Mouse (Mus musculus) embryonic facial prominence, embryonic 10.5 days (tissue): ENCODE results near the gene Ipmk. TPM values are rescaled to one million over a fixed set of nuclear protein-coding genes. Genes with fewer than 3 reads are reported as not detected.
"Not testable (repeated sequence)": the region's sequence is repeated elsewhere in the genome, so short reads cannot be mapped to it uniquely, and the experiment has no call there.

Source experiments
- DNase-seq: peaks from one replicate; pipeline ENCODE4 v3.0.0-alpha.2; 2017; ENCODE audit warnings: low spot score
- H3K27ac ChIP-seq: fragments of 300-500 bp; sonication (generic); replicated peaks from 2 replicates; pipeline ENCODE4 v1.5.1; 2016; ENCODE audit warnings: mild to moderate bottlenecking
- H3K27me3 ChIP-seq: fragments of 300-500 bp; sonication (generic); replicated peaks from 2 replicates; pipeline ENCODE4 v1.6.1; 2016; ENCODE audit warnings: low read depth, mild to moderate bottlenecking; ENCODE audit not compliant: poor library complexity, severe bottlenecking
- H3K36me3 ChIP-seq: fragments of 300-500 bp; sonication (generic); replicated peaks from 2 replicates; pipeline ENCODE4 v1.6.1; 2016; ENCODE audit warnings: mild to moderate bottlenecking, moderate library complexity
- H3K4me1 ChIP-seq: fragments of 300-500 bp; sonication (generic); 2 replicates; pipeline ENCODE4 v1.6.1; 2016
- H3K4me3 ChIP-seq: fragments of 300-500 bp; sonication (generic); 2 replicates; pipeline ENCODE4 v1.5.1; 2016; ENCODE audit warnings: mild to moderate bottlenecking, moderate library complexity
- H3K9me3 ChIP-seq: fragments of 300-500 bp; sonication (generic); 2 replicates; pipeline ENCODE4 v1.6.1; 2016; ENCODE audit warnings: mild to moderate bottlenecking
- WGBS: fragments of 180-500 bp; shearing (Covaris S2); methylation state at CpG from one replicate; pipeline ENCODE4 v1.1.7; 2016; 5-methylcytosine and 5-hydroxymethylcytosine counted together
- polyA plus RNA-seq: library from polyadenylated mRNA; unstranded; fragments of >200 nt; fragmentation: Nextera tagmentation; extraction: Ambion mirVana; gene quantifications from 2 replicates; pipeline ENCODE4 v1.2.1, GENCODE M21; 2016

Ipmk gene
- polyA plus RNA-seq, 1 experiment from 2014 or later: 16.9 TPM

DNA sequence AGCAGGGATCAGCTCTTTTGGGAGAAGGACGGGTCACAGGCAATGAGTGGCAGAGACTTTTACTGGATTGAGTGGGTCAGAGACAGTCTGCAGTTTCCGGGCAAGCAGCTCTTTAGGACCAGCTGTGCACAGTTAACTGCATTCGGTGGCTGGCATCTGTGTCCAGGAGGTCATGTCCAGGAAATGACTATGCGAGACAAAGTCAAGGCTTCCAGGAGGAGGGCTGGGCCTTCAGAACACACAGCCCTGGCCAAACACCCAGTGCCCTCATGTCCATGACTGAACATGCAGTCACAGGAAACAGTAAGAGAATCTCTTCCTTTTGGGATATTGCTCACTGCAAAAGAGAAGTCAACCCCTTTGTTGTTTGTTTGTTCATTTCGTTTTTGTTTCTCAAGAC is 62.4 kb downstream of the Ipmk start:
- WGBS: 76% methylated on average over 5 of the region's 5 CpGs
- no peak overlapping the region for H3K4me3 ChIP-seq
- DNase-seq: no peak
- H3K9me3 ChIP-seq: no peaks in the 10 kb centered on the region
- H3K4me1 ChIP-seq: no peaks in the 10 kb centered on the region
- H3K27ac ChIP-seq: no peak overlapping the region
- H3K27me3 ChIP-seq: no peaks in the 10 kb centered on the region
- no peaks in the 10 kb centered on the region for H3K36me3 ChIP-seq

DNA sequence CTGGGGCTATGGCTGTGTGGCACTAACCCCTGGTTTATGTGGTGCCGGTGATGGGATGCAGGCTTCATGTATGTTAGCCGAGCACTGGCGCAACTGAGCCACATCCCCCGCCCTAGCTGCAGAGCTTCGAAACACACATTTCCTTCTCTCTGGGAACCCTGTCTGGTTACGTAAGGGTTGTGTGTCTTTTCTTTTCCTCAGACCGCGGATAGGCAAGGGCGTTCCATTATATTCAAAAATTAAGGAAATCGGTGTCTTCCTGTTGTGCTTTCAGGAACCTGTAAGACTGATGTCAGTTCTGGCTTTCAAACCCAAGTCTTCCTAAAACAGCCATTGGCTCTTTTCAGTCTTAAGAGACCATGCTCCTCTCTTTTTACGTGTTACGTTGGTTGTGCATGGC is 65.8 kb downstream of the Ipmk start:
- DNase-seq: no peak
- Histone ChIP-seq H3K4me3 (no peak overlapping the region), H3K36me3 (no peaks in the 10 kb centered on the region), H3K27me3 (no peaks in the 10 kb centered on the region), H3K4me1 (no peaks in the 10 kb centered on the region), H3K9me3 (no peaks in the 10 kb centered on the region), H3K27ac (no peak overlapping the region)
- WGBS: 88% methylated on average over 12 of the region's 12 CpGs

DNA sequence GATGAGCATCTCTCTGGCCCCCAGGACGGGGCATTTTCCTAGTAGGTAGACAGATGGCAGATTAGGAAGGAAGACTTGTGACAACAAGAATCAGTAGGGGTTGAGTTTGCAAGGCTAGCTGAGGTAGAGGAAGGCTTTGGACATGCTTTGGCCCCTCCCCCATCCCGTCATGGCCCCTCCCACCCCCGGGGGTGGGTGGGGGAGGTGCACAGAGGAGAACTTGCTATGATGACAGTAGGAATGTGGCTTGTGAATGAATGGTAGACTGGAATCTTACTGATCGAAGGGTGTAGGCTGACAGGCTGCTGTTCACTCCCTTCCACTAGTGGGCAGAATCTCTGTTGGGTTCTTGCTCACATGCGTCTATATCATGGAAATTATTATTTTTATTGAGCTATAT is 74.0 kb downstream of the Ipmk start:
- Histone ChIP-seq H3K9me3 (no peaks in the 10 kb centered on the region), H3K4me1 (no peaks in the 10 kb centered on the region), H3K27ac (no peak overlapping the region), H3K4me3 (no peak overlapping the region), H3K36me3 (no peaks in the 10 kb centered on the region), H3K27me3 (no peaks in the 10 kb centered on the region)
- 59% methylated on average over 5 of the region's 5 CpGs for WGBS
- DNase-seq: no peak

DNA sequence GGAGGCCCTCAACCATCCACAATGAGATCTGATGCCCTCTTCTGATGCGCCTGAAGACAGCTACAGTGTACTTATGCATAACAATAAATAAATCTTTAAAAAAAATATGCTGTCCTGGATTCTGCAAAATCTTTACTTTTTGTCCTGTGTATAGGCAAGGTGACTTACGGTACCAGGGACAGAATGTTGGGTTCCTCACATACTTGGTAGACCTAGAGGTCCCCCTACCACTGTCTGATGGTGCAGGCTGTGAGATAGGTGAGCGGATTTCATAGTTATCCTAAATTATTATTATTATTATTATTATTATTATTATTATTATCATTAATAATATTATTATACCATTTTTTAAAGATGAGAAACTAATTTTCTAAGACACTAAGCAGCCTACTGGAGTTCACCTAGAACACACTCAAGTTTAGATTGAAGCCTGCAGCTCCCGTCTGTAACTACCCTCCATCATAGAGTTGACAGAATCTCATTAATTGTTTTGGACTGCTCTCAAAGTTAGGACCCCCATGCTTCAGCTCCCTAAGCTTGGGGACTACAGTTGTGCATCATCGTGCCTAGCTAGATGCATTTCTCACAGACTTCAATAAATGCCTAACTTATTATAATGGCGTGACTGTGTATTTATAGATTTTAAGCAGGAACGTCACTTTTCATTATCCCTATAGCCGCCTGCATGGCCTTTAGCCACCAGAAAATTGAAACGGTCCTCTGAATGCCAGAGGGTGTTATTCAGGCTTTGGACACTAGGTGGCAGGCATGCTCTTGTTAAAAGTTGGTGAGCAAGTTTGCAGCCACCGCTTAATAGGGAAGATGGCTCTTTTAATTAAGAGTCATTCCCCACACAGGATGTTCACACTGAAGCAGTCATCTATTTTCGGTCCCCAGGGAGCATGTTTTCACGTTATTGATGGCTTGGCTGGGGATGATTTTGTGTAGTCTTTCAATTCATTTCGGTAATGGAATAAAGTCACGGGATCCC is 74.8 kb downstream of the Ipmk start:
- Histone ChIP-seq H3K4me3 (no peak overlapping the region), H3K9me3 (no peaks in the 10 kb centered on the region), H3K36me3 (no peaks in the 10 kb centered on the region), H3K4me1 (no peaks in the 10 kb centered on the region), H3K27me3 (no peaks in the 10 kb centered on the region), H3K27ac (no peak overlapping the region)
- 49% methylated on average over 14 of the region's 14 CpGs for WGBS
- DNase-seq: peak; percentile 76

- DNase-seq: no peak
- Histone ChIP-seq H3K27ac (no peak overlapping the region), H3K27me3 (no peaks in the 10 kb centered on the region), H3K4me3 (no peak overlapping the region), H3K36me3 (no peaks in the 10 kb centered on the region), H3K9me3 (no peaks in the 10 kb centered on the region), H3K4me1 (no peaks in the 10 kb centered on the region)
- WGBS: 82% methylated on average over 6 of the region's 6 CpGs
These were observed 79.2 kb downstream of the Ipmk start for GRCm38 (mm10) chr10:71426740-71427139.

GRCm38 (mm10) chr10:71427381-71427780 is 79.8 kb downstream of the Ipmk start:
- 84% methylated on average over 10 of the region's 10 CpGs for WGBS
- Histone ChIP-seq H3K9me3 (no peaks in the 10 kb centered on the region), H3K36me3 (no peaks in the 10 kb centered on the region), H3K4me3 (no peak overlapping the region), H3K27me3 (no peaks in the 10 kb centered on the region), H3K4me1 (no peaks in the 10 kb centered on the region), H3K27ac (no peak overlapping the region)
- no peak for DNase-seq

DNA sequence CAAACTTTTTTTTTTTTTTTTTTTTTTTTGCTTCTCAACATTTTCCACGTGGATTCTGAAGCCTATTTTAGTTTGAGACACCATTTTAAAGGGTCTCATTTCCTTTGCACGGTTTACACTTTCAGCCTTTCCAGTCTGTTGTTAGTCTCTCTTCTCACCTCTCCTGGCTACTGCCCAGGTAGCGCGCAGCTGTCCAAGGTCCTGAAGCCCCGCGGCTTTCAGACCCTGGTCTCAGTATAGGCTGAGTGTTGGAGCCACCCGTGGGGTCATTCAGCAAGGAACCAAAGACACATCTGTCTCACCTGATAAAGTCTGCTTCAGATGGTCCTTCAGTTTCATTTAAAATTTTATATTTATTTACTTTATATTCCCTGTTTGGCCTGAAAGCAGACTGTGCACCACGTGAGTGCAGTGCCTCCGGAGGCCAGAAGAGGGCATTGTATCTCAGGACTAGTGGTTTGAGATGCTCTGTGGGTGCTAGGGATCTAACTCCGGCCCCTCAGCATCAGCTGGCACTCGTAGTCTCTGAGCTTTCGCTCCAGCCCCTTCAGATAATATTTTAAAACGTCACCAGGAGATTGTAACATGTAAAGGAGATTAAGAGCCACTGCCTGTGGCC is 80.8 kb downstream of the Ipmk start:
- no peaks in the 10 kb centered on the region for H3K36me3 ChIP-seq
- H3K4me3 ChIP-seq: no peak overlapping the region
- peak; percentile 60 for DNase-seq
- H3K27ac ChIP-seq: no peak overlapping the region
- no peaks in the 10 kb centered on the region for H3K4me1 ChIP-seq
- H3K9me3 ChIP-seq: no peaks in the 10 kb centered on the region
- no peaks in the 10 kb centered on the region for H3K27me3 ChIP-seq
- WGBS: 63% methylated on average over 13 of the region's 13 CpGs

DNA sequence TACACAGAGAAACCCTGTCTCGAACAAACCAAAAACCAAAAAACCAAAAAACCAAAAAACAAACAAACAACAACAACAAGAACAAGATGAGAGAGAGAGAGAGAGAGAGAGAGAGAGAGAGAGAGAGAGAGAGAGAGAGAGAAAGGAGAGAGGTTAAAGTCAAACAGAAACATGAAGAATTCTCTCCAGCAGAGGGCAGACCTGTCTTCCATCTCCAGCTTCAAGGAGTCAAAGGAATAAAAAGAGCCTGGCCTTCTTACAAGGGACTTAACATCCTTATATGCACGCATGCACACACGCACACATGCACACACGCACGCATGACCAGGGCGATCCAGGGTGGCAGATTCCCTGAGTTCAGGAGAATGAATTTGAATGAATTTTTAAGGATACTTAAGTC is 83.1 kb downstream of the Ipmk start:
- no peak overlapping the region for H3K4me3 ChIP-seq
- DNase-seq: no peak
- WGBS: 92% methylated on average over 6 of the region's 6 CpGs
- H3K27me3 ChIP-seq: no peaks in the 10 kb centered on the region
- H3K27ac ChIP-seq: no peak overlapping the region
- no peaks in the 10 kb centered on the region for H3K36me3 ChIP-seq
- H3K4me1 ChIP-seq: no peaks in the 10 kb centered on the region
- H3K9me3 ChIP-seq: no peaks in the 10 kb centered on the region

DNA sequence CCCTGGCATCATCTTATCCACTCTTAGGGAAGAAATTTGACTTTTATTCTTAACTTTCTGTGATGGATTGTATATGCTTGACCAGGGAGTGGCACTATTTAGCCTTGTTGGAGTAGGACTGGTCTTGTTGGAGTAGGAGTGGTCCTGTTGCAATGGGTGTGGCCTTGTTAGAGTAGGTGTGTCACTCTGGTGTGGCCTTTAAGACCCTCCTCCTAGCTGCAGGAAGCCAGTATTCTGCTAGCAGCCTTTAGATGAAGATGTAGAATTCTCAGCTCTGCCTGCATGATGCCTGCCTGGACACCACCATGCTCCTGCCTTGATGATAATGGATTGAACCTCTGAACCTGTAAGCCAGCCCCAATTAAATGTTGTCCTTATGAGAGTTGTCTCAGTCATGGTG is 95.5 kb downstream of the Ipmk start:
- Histone ChIP-seq H3K27me3 (no peaks in the 10 kb centered on the region), H3K36me3 (no peaks in the 10 kb centered on the region), H3K4me1 (no peaks in the 10 kb centered on the region), H3K27ac (no peak overlapping the region), H3K9me3 (no peaks in the 10 kb centered on the region), H3K4me3 (no peak overlapping the region)
- DNase-seq: no peak

- 80% methylated on average over 8 of the region's 8 CpGs for WGBS
- Histone ChIP-seq H3K36me3 (no peaks in the 10 kb centered on the region), H3K4me3 (no peak overlapping the region), H3K9me3 (no peaks in the 10 kb centered on the region), H3K4me1 (no peaks in the 10 kb centered on the region), H3K27ac (no peak overlapping the region), H3K27me3 (no peaks in the 10 kb centered on the region)
- DNase-seq: no peak
These were observed 100.1 kb downstream of the Ipmk start for GRCm38 (mm10) chr10:71447661-71448060.

GRCm38 (mm10) chr10:71448284-71448683 is 100.7 kb downstream of the Ipmk start:
- Histone ChIP-seq H3K36me3 (no peaks in the 10 kb centered on the region), H3K9me3 (no peaks in the 10 kb centered on the region), H3K27me3 (no peaks in the 10 kb centered on the region), H3K4me3 (no peak overlapping the region), H3K4me1 (no peaks in the 10 kb centered on the region), H3K27ac (no peak overlapping the region)
- WGBS: 81% methylated on average over 5 of the region's 5 CpGs
- no peak for DNase-seq

- Histone ChIP-seq H3K27me3 (no peaks in the 10 kb centered on the region), H3K9me3 (no peaks in the 10 kb centered on the region), H3K36me3 (no peaks in the 10 kb centered on the region), H3K4me3 (no peak overlapping the region), H3K4me1 (no peaks in the 10 kb centered on the region), H3K27ac (no peak overlapping the region)
- DNase-seq: no peak
- WGBS: 80% methylated on average over 3 of the region's 3 CpGs
These were observed 107.8 kb downstream of the Ipmk start for GRCm38 (mm10) chr10:71455355-71455754.

DNA sequence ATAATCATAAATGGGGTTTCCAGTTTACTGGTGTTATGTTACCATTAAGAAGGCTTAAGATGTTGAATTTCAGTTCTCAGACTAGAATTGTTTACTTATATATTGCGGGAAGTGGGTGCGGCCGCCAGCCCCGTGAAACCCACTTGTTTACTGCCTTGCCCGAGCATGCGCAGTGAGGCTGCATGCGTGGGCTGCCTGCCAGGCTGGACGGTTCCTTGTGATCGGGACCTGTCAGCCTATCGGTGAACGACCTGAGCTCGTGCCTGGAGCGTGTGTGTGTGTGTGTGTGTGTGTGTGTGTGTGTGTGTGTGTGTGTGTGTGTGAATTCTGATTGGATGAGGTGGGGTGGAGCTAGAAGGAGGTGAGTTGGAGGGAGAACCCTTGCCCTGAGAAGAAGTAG is 114.8 kb downstream of the Ipmk start:
- 93% methylated on average over 13 of the region's 13 CpGs for WGBS
- not testable (repeated sequence) for H3K36me3 ChIP-seq, DNase-seq, H3K4me1 ChIP-seq, H3K4me3 ChIP-seq, H3K27ac ChIP-seq, H3K9me3 ChIP-seq, H3K27me3 ChIP-seq
